Mouse (Mus musculus) hindbrain, embryonic 11.5 days (tissue): ENCODE data around the gene Ntf3. TPM values are rescaled to one million over a fixed set of nuclear protein-coding genes. Genes with fewer than 3 reads are reported as not detected.

Source experiments
- ATAC-seq: fragments of 200-750 bp; cut with Nextera tagmentation; 2 replicates; pipeline ENCODE4 v1.8.0; 2017; ENCODE audit warnings: mild to moderate bottlenecking, moderate TSS enrichment, moderate library complexity; ENCODE audit not compliant: low FRiP score
- DNase-seq: peaks from one replicate; pipeline ENCODE4 v3.0.0-alpha.2; 2015; ENCODE audit warnings: low spot score
- H3K27ac ChIP-seq: fragments of 300-500 bp; sonication (generic); 2 replicates; pipeline ENCODE4 v1.5.1; 2014; ENCODE audit warnings: mild to moderate bottlenecking, low read depth, low read length
- H3K27me3 ChIP-seq: fragments of 300-500 bp; sonication (generic); 2 replicates; pipeline ENCODE4 v1.6.1; 2014; ENCODE audit warnings: mild to moderate bottlenecking, low read length, moderate library complexity, mixed read lengths; ENCODE audit not compliant: control insufficient read depth, insufficient read depth
- H3K36me3 ChIP-seq: fragments of 300-500 bp; sonication (generic); 2 replicates; pipeline ENCODE4 v1.6.1; 2014; ENCODE audit warnings: mild to moderate bottlenecking, low read length, moderate library complexity, mixed read lengths; ENCODE audit not compliant: control insufficient read depth, insufficient read depth
- H3K4me1 ChIP-seq: fragments of 300-500 bp; sonication (generic); replicated peaks from 2 replicates; pipeline ENCODE4 v1.6.1; 2014; ENCODE audit warnings: low read length, mixed read lengths; ENCODE audit not compliant: control insufficient read depth, insufficient read depth
- H3K4me2 ChIP-seq: fragments of 300-500 bp; sonication (generic); replicated peaks from 2 replicates; pipeline ENCODE4 v1.6.1; 2014; ENCODE audit warnings: mild to moderate bottlenecking, low read depth, low read length
- H3K4me3 ChIP-seq: fragments of 300-500 bp; sonication (generic); 2 replicates; pipeline ENCODE4 v1.5.1; 2014; ENCODE audit warnings: low read depth, low read length
- H3K9ac ChIP-seq: fragments of 300-500 bp; sonication (generic); 2 replicates; pipeline ENCODE4 v1.6.1; 2014; ENCODE audit warnings: low read depth, low read length
- H3K9me3 ChIP-seq: fragments of 300-500 bp; sonication (generic); 2 replicates; pipeline ENCODE4 v1.6.1; 2016; ENCODE audit warnings: low read length; ENCODE audit not compliant: control insufficient read depth
- WGBS: fragments of 180-500 bp; shearing (Covaris S2); extraction: QIAGEN DNeasy Blood & Tissue Kit; methylation state at CpG from one replicate; pipeline ENCODE4 v1.1.7; 2014; 5-methylcytosine and 5-hydroxymethylcytosine counted together
- polyA plus RNA-seq: library from polyadenylated mRNA; unstranded; fragments of >200 nt; fragmentation: Nextera tagmentation; extraction: Ambion mirVana; gene quantifications from 2 replicates; pipeline ENCODE4 v1.2.1, GENCODE M21; 2014

Gene Ntf3
- polyA plus RNA-seq, 1 experiment from 2014 or later, result 5.8 TPM

- no peaks in the 10 kb centered on the region for H3K27me3 ChIP-seq
- no peak overlapping the region for H3K4me3 ChIP-seq
- no peaks in the 10 kb centered on the region for H3K9me3 ChIP-seq
- H3K4me1 ChIP-seq, result no peaks in the 10 kb centered on the region
- WGBS, result 54% methylated on average over 1 of the region's 1 CpGs
- ATAC-seq (no peak), DNase-seq (no peak)
- no peak overlapping the region for H3K4me2 ChIP-seq
- no peak overlapping the region for H3K27ac ChIP-seq
- no peak overlapping the region for H3K9ac ChIP-seq
- no peaks in the 10 kb centered on the region for H3K36me3 ChIP-seq
Observed at GRCm38 (mm10) chr6:126186116-126186515, 19.4 kb upstream of the Ntf3 start.

GRCm38 (mm10) chr6:126172071-126172470, 5.4 kb upstream of the Ntf3 start:
- no peak for ATAC-seq
- H3K27ac ChIP-seq, result no peak overlapping the region
- no peaks in the 10 kb centered on the region for H3K36me3 ChIP-seq
- H3K9ac ChIP-seq, result no peak overlapping the region
- H3K4me1 ChIP-seq, result no peaks in the 10 kb centered on the region
- H3K4me2 ChIP-seq, result no peak overlapping the region
- H3K4me3 ChIP-seq, result no peak overlapping the region
- no peak for DNase-seq
- H3K9me3 ChIP-seq, result no peaks in the 10 kb centered on the region
- WGBS, result 92% methylated on average over 1 of the region's 1 CpGs
- H3K27me3 ChIP-seq, result peaks cover 2% of the 10 kb centered on the region; the same call in 1 of the 2 replicates

- Histone ChIP-seq H3K4me2 (no peak overlapping the region), H3K36me3 (no peaks in the 10 kb centered on the region), H3K9ac (no peak overlapping the region), H3K4me3 (no peak overlapping the region), H3K9me3 (no peaks in the 10 kb centered on the region), H3K4me1 (peaks cover 2% of the 10 kb centered on the region), H3K27ac (no peak overlapping the region), H3K27me3 (peaks cover 10% of the 10 kb centered on the region)
- 95% methylated on average over 4 of the region's 4 CpGs for WGBS
- ATAC-seq (no peak), DNase-seq (no peak)
Observed at GRCm38 (mm10) chr6:126170772-126171171, 4.1 kb upstream of the Ntf3 start.

GRCm38 (mm10) chr6:126167731-126168130, 1.0 kb upstream of the Ntf3 start:
- no peaks in the 10 kb centered on the region for H3K36me3 ChIP-seq
- H3K4me3 ChIP-seq, result no peak overlapping the region
- H3K9me3 ChIP-seq, result no peaks in the 10 kb centered on the region
- H3K9ac ChIP-seq, result no peak overlapping the region
- WGBS, result 18% methylated on average over 3 of the region's 3 CpGs
- peaks cover 37% of the 10 kb centered on the region for H3K27me3 ChIP-seq
- ATAC-seq (no peak), DNase-seq (peak; percentile 73)
- H3K27ac ChIP-seq, result no peak overlapping the region
- H3K4me1 ChIP-seq, result peaks cover 7% of the 10 kb centered on the region
- no peak overlapping the region for H3K4me2 ChIP-seq

- peak overlapping the region; percentile 54 for H3K4me2 ChIP-seq
- 6% methylated on average over 6 of the region's 6 CpGs for WGBS
- H3K36me3 ChIP-seq, result no peaks in the 10 kb centered on the region
- H3K4me1 ChIP-seq, result peaks cover 7% of the 10 kb centered on the region
- H3K9me3 ChIP-seq, result no peaks in the 10 kb centered on the region
- no peak overlapping the region for H3K27ac ChIP-seq
- ATAC-seq (0 out of 2 replicates have a peak, but pooled peaks have one; percentile 9), DNase-seq (peak; percentile 13)
- no peak overlapping the region for H3K4me3 ChIP-seq
- peaks cover 41% of the 10 kb centered on the region for H3K27me3 ChIP-seq
- no peak overlapping the region for H3K9ac ChIP-seq
Observed at GRCm38 (mm10) chr6:126167208-126167590, 489 bp upstream of the Ntf3 start.

- WGBS, result 1% methylated on average over 17 of the region's 17 CpGs
- Histone ChIP-seq H3K4me3 (peak overlapping the region; percentile 18), H3K36me3 (no peaks in the 10 kb centered on the region), H3K27me3 (peaks cover 43% of the 10 kb centered on the region), H3K27ac (no peak overlapping the region), H3K4me2 (no peak overlapping the region; the same call in 1 of the 2 replicates), H3K4me1 (peaks cover 7% of the 10 kb centered on the region), H3K9ac (no peak overlapping the region), H3K9me3 (no peaks in the 10 kb centered on the region)
- peak; percentile 42 for DNase-seq
- ATAC-seq, result no peak
Observed at GRCm38 (mm10) chr6:126165591-126166155, 1.0 kb downstream of the Ntf3 start.

- peaks cover 43% of the 10 kb centered on the region for H3K27me3 ChIP-seq
- WGBS, result under 1% methylated on average over 27 of the region's 27 CpGs
- H3K9me3 ChIP-seq, result no peaks in the 10 kb centered on the region
- H3K4me2 ChIP-seq, result peak overlapping the region; percentile 76
- H3K9ac ChIP-seq, result no peak overlapping the region
- peaks cover 7% of the 10 kb centered on the region for H3K4me1 ChIP-seq
- no peak overlapping the region for H3K27ac ChIP-seq
- peak overlapping the region; percentile 40 for H3K4me3 ChIP-seq
- ATAC-seq, result peak; percentile 33; the same call in 1 of the 2 replicates
- peak; percentile 73 for DNase-seq
- no peaks in the 10 kb centered on the region for H3K36me3 ChIP-seq
Observed at GRCm38 (mm10) chr6:126164781-126165180, 1.9 kb downstream of the Ntf3 start.

- peaks cover 43% of the 10 kb centered on the region for H3K27me3 ChIP-seq
- H3K9me3 ChIP-seq, result no peaks in the 10 kb centered on the region
- ATAC-seq (peak; percentile 18), DNase-seq (peak; percentile 57)
- no peak overlapping the region for H3K9ac ChIP-seq
- 1% methylated on average over 39 of the region's 41 CpGs for WGBS
- peak overlapping the region; percentile 40 for H3K4me3 ChIP-seq
- H3K36me3 ChIP-seq, result no peaks in the 10 kb centered on the region
- H3K4me1 ChIP-seq, result peaks cover 7% of the 10 kb centered on the region
- peak overlapping the region; percentile 76 for H3K4me2 ChIP-seq
- H3K27ac ChIP-seq, result no peak overlapping the region
Observed at GRCm38 (mm10) chr6:126163861-126164755, 2.6 kb downstream of the Ntf3 start.
